Mouse (Mus musculus) MEL (cell line): ENCODE results near the gene Tmed1. TPM values are rescaled to one million over a fixed set of nuclear protein-coding genes. Genes with fewer than 3 reads are reported as not detected.
A peak's percentile ranks its signal among the peaks of the same experiment; 100 is the strongest.

Source experiments
- DNase-seq: peaks from one replicate; pipeline ENCODE4 v3.0.0; 2011; ENCODE audit warnings: low read depth, low spot score
- H3K27ac ChIP-seq: 2 replicates; pipeline ENCODE4 v1.5.1; 2012; ENCODE audit warnings: low read depth, mild to moderate bottlenecking, control low read depth, low read length, moderate library complexity; ENCODE audit not compliant: control insufficient read depth
- H3K27me3 ChIP-seq, 2 experiments: fragments of 150-350 bp in 1 of 2; sonication (generic) in 1 of 2; 2 replicates each; pipeline ENCODE4 v1.6.1; 2012; ENCODE audit warnings: low read length in 2 of 2, mild to moderate bottlenecking in 2 of 2, improper control_type of control experiment in 1 of 2, moderate library complexity in 1 of 2; ENCODE audit not compliant: insufficient read depth in 2 of 2, control insufficient read depth in 1 of 2
- H3K36me3 ChIP-seq, 2 experiments: 2 replicates each; pipeline ENCODE4 v1.6.1; 2012 to 2014; ENCODE audit warnings: low read length in 2 of 2, improper control_type of control experiment in 1 of 2, inconsistent platforms in 1 of 2, mild to moderate bottlenecking in 1 of 2; ENCODE audit not compliant: insufficient read depth in 2 of 2, control insufficient read depth in 1 of 2
- H3K4me1 ChIP-seq, 2 experiments: fragments of 150-350 bp in 1 of 2; sonication (generic) in 1 of 2; 2 replicates each; pipeline ENCODE4 v1.6.1; 2012; ENCODE audit warnings: low read length in 2 of 2, improper control_type of control experiment in 1 of 2, mild to moderate bottlenecking in 1 of 2; ENCODE audit not compliant: insufficient read depth in 2 of 2, control insufficient read depth in 1 of 2
- H3K4me3 ChIP-seq, 2 experiments: fragments of 150-350 bp in 1 of 2; sonication (generic) in 1 of 2; 2 replicates each; pipeline ENCODE4 v1.5.1; 2012; ENCODE audit warnings: low read depth in 2 of 2, low read length in 2 of 2, mild to moderate bottlenecking in 2 of 2, moderate library complexity in 2 of 2, control low read depth in 1 of 2, improper control_type of control experiment in 1 of 2; ENCODE audit not compliant: control insufficient read depth in 1 of 2, insufficient read depth in 1 of 2
- H3K79me2 ChIP-seq: 2 replicates; pipeline ENCODE4 v1.6.1; 2012; ENCODE audit warnings: mild to moderate bottlenecking, low read length, moderate library complexity; ENCODE audit not compliant: control insufficient read depth, poor library complexity, insufficient read depth
- H3K9ac ChIP-seq: 2 replicates; pipeline ENCODE4 v1.6.1; 2012; ENCODE audit warnings: low read depth, mild to moderate bottlenecking, control low read depth, low read length, moderate library complexity; ENCODE audit not compliant: control insufficient read depth, poor library complexity, severe bottlenecking
- H3K9me3 ChIP-seq: fragments of 150-350 bp; sonication (generic); replicated peaks from 2 replicates; pipeline ENCODE4 v1.6.1; 2012; ENCODE audit warnings: mild to moderate bottlenecking, low read length, improper control_type of control experiment, moderate library complexity; ENCODE audit not compliant: insufficient read depth
- BHLHE40 ChIP-seq: IDR thresholded peaks from 2 replicates; pipeline ENCODE4 v1.6.1; 2012; ENCODE audit warnings: low read depth, mild to moderate bottlenecking, inconsistent platforms, low read length, improper control_type of control experiment, borderline replicate concordance
- CHD1 ChIP-seq: IDR thresholded peaks from 2 replicates; pipeline ENCODE4 v1.6.1; 2012; ENCODE audit warnings: low read depth, mild to moderate bottlenecking, inconsistent platforms, low read length, improper control_type of control experiment
- CHD2 ChIP-seq: IDR thresholded peaks from 2 replicates; pipeline ENCODE4 v1.6.1; 2011; ENCODE audit warnings: low read length, improper control_type of control experiment
- CTCF ChIP-seq, 3 experiments: IDR thresholded peaks in 2 of 3; conservative IDR thresholded peaks in 1 of 3; 2 replicates each; pipeline ENCODE4 v1.5.1; 2011 to 2012; ENCODE audit warnings: low read length in 3 of 3, low read depth in 2 of 3, mild to moderate bottlenecking in 2 of 3, improper control_type of control experiment in 1 of 3, inconsistent platforms in 1 of 3, mixed read lengths in 1 of 3, moderate library complexity in 1 of 3; ENCODE audit not compliant: control insufficient read depth in 1 of 3, insufficient read depth in 1 of 3, poor library complexity in 1 of 3, severe bottlenecking in 1 of 3
- E2F4 ChIP-seq: IDR thresholded peaks from 2 replicates; pipeline ENCODE4 v1.6.1; 2011; ENCODE audit warnings: low read depth, low read length, improper control_type of control experiment, borderline replicate concordance
- ELF1 ChIP-seq: IDR thresholded peaks from 2 replicates; pipeline ENCODE4 v1.6.1; 2014; ENCODE audit warnings: low read depth, mild to moderate bottlenecking, inconsistent platforms, low read length, improper control_type of control experiment, moderate library complexity
- EP300 ChIP-seq, 2 experiments: IDR thresholded peaks; 2 replicates each; pipeline ENCODE4 v1.6.1; 2011; ENCODE audit warnings: improper control_type of control experiment in 2 of 2, low read length in 2 of 2, low read depth in 1 of 2, mild to moderate bottlenecking in 1 of 2
- GABPA ChIP-seq: IDR thresholded peaks from 2 replicates; pipeline ENCODE4 v1.6.1; 2012; ENCODE audit warnings: low read depth, mild to moderate bottlenecking, inconsistent platforms, low read length, improper control_type of control experiment, moderate library complexity
- GATA1 ChIP-seq: IDR thresholded peaks from 2 replicates; pipeline ENCODE4 v1.6.1; 2011; ENCODE audit warnings: low read depth, low read length, improper control_type of control experiment
- HCFC1 ChIP-seq: IDR thresholded peaks from 2 replicates; pipeline ENCODE4 v1.6.1; 2012; ENCODE audit warnings: low read depth, mild to moderate bottlenecking, inconsistent platforms, low read length, improper control_type of control experiment, moderate library complexity
- JUND ChIP-seq: IDR thresholded peaks from 2 replicates; pipeline ENCODE4 v1.6.1; 2011; ENCODE audit warnings: low read depth, mild to moderate bottlenecking, improper control_type of control experiment, low read length
- KAT2A ChIP-seq: conservative IDR thresholded peaks from 2 replicates; pipeline ENCODE4 v1.6.1; 2012; ENCODE audit warnings: low read depth, low read length, improper control_type of control experiment, inconsistent platforms
- MAFK ChIP-seq: IDR thresholded peaks from 2 replicates; pipeline ENCODE4 v1.6.1; 2011; ENCODE audit warnings: low read depth, mild to moderate bottlenecking, low read length, improper control_type of control experiment, borderline replicate concordance
- MAX ChIP-seq: IDR thresholded peaks from 2 replicates; pipeline ENCODE4 v1.6.1; 2011; ENCODE audit warnings: low read length, improper control_type of control experiment
- MAZ ChIP-seq: IDR thresholded peaks from 2 replicates; pipeline ENCODE4 v1.6.1; 2012; ENCODE audit warnings: low read depth, mild to moderate bottlenecking, inconsistent platforms, low read length, improper control_type of control experiment
- MEF2A ChIP-seq: IDR thresholded peaks from 2 replicates; pipeline ENCODE4 v1.6.1; 2014; ENCODE audit warnings: low read depth, mild to moderate bottlenecking, inconsistent platforms, low read length, improper control_type of control experiment; ENCODE audit not compliant: poor library complexity, insufficient replicate concordance, severe bottlenecking; ENCODE audit errors: extremely low read depth
- MXI1 ChIP-seq: IDR thresholded peaks from 2 replicates; pipeline ENCODE4 v1.6.1; 2011; ENCODE audit warnings: mild to moderate bottlenecking, low read depth, low read length, improper control_type of control experiment
- MYC ChIP-seq: IDR thresholded peaks from 2 replicates; pipeline ENCODE4 v1.6.1; 2011; ENCODE audit warnings: low read depth, mild to moderate bottlenecking, low read length, improper control_type of control experiment, moderate library complexity
- NELFE ChIP-seq: IDR thresholded peaks from 2 replicates; pipeline ENCODE4 v1.6.1; 2011; ENCODE audit warnings: low read depth, low read length, improper control_type of control experiment
- NRF1 ChIP-seq: IDR thresholded peaks from 2 replicates; pipeline ENCODE4 v1.6.1; 2014; ENCODE audit warnings: low read depth, mild to moderate bottlenecking, inconsistent platforms, low read length, improper control_type of control experiment, moderate library complexity; ENCODE audit not compliant: poor library complexity, insufficient read depth, severe bottlenecking
- POLR2A ChIP-seq, 2 experiments: IDR thresholded peaks; 2 replicates each; pipeline ENCODE4 v1.6.1; 2011 to 2012; ENCODE audit warnings: low read length in 2 of 2, mild to moderate bottlenecking in 2 of 2, control low read depth in 1 of 2, improper control_type of control experiment in 1 of 2, low read depth in 1 of 2, moderate library complexity in 1 of 2; ENCODE audit not compliant: control insufficient read depth in 1 of 2, insufficient read depth in 1 of 2, poor library complexity in 1 of 2
- POLR2AphosphoS2 ChIP-seq: IDR thresholded peaks from 2 replicates; pipeline ENCODE4 v1.6.1; 2011; ENCODE audit warnings: low read length, improper control_type of control experiment
- POLR2AphosphoS5 ChIP-seq: IDR thresholded peaks from 2 replicates; pipeline ENCODE4 v1.6.1; 2012; ENCODE audit warnings: low read depth, borderline replicate concordance, mild to moderate bottlenecking, inconsistent platforms, low read length, moderate library complexity, mixed read lengths
- RCOR1 ChIP-seq: IDR thresholded peaks from 2 replicates; pipeline ENCODE4 v1.6.1; 2012; ENCODE audit warnings: low read depth, mild to moderate bottlenecking, inconsistent platforms, low read length, improper control_type of control experiment
- SMC3 ChIP-seq: IDR thresholded peaks from 2 replicates; pipeline ENCODE4 v1.6.1; 2011; ENCODE audit warnings: low read depth, low read length, improper control_type of control experiment
- TAL1 ChIP-seq: IDR thresholded peaks from 2 replicates; pipeline ENCODE4 v1.6.1; 2012; ENCODE audit warnings: mild to moderate bottlenecking, inconsistent platforms, low read length, moderate library complexity, mixed read lengths
- TBP ChIP-seq: IDR thresholded peaks from 2 replicates; pipeline ENCODE4 v1.8.0; 2011; ENCODE audit warnings: low read depth, low read length, improper control_type of control experiment
- UBTF ChIP-seq: IDR thresholded peaks from 2 replicates; pipeline ENCODE4 v1.6.1; 2012; ENCODE audit warnings: low read depth, mild to moderate bottlenecking, inconsistent platforms, low read length, improper control_type of control experiment, moderate library complexity, borderline replicate concordance; ENCODE audit not compliant: insufficient read depth
- USF1 ChIP-seq: IDR thresholded peaks from 2 replicates; pipeline ENCODE4 v1.6.1; 2014; ENCODE audit warnings: low read depth, mild to moderate bottlenecking, inconsistent platforms, low read length, improper control_type of control experiment, moderate library complexity
- USF2 ChIP-seq, 2 experiments: IDR thresholded peaks; 2 replicates each; pipeline ENCODE4 v1.6.1; 2011 to 2012; ENCODE audit warnings: improper control_type of control experiment in 2 of 2, low read length in 2 of 2, borderline replicate concordance in 1 of 2, inconsistent platforms in 1 of 2, low read depth in 1 of 2, mild to moderate bottlenecking in 1 of 2; ENCODE audit not compliant: insufficient read depth in 1 of 2
- ZC3H11A ChIP-seq: IDR thresholded peaks from 2 replicates; pipeline ENCODE4 v1.6.1; 2012; ENCODE audit warnings: low read depth, mild to moderate bottlenecking, inconsistent platforms, low read length, improper control_type of control experiment
- ZKSCAN1 ChIP-seq: IDR thresholded peaks from 2 replicates; pipeline ENCODE4 v1.6.1; 2012; ENCODE audit warnings: low read depth, mild to moderate bottlenecking, inconsistent platforms, low read length, improper control_type of control experiment, moderate library complexity
- ZMIZ1 ChIP-seq: IDR thresholded peaks from 2 replicates; pipeline ENCODE4 v1.6.1; 2012; ENCODE audit warnings: low read depth, mild to moderate bottlenecking, inconsistent platforms, low read length, improper control_type of control experiment, moderate library complexity
- ZNF384 ChIP-seq: IDR thresholded peaks from 2 replicates; pipeline ENCODE4 v1.6.1; 2012; ENCODE audit warnings: low read depth, mild to moderate bottlenecking, inconsistent platforms, low read length, improper control_type of control experiment
- polyA plus RNA-seq, 2 experiments: library from polyadenylated mRNA; stranded (reverse) in 1 of 2; unstranded in 1 of 2; fragments of >175 nt in 1 of 2; fragments of >200 nt in 1 of 2; gene quantifications; 2 replicates each; pipeline versions ENCODE4 v1.2.1 to v1.2.4; 2012; ENCODE audit warnings: low replicate concordance in 2 of 2, low read depth in 1 of 2; ENCODE audit not compliant: insufficient read length in 2 of 2, insufficient read depth in 1 of 2, missing spikeins in 1 of 2
- total RNA-seq: library from RNA; depleted of rRNA; stranded (reverse); fragments of 300-350 nt; gene quantifications from 2 replicates; pipeline ENCODE4 v1.2.3, GENCODE M21; 2012

The Tmed1 gene
- total and polyA plus RNA-seq, 3 experiments, result 89.4 to 146 TPM; not detected in 1

DNA sequence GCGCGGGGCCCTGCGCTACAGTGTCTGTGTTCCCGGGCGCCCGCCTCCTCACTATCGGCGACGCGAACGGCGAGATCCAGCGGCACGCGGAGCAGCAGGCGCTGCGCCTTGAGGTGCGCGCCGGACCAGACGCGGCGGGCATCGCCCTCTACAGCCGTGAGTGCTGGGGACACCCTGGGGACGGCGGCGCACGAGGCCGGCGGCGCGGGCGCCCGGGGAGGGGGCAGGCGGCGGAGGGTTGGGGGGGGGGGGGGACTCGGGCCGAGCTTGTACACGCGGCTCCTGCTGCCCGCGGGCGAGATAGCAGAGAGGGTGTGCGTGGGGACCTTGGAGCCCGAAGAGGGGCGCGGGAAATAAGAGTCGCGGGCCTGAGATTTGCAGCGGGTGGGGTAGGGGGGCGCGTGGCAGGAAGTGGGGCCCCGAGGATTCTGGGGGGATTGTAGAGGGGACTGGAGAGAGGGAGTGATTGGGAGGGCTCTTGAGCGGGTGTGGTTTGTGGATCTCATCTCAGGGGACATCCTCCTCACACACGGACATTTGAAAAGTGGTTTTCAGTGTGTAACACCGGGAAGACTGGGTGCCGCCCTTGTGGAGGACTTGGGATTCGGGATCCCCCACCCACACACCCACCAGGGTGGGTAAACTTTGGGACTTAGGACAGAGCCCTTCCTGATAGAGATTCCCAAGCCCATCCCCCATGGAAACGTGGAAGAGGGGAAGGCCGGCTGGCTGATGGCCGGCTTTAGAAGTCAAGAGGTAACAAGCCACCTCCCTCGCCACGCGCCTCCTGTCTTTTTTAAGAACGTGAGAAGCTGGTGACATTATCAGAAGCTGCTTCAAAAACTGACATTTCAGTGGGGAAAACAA, 37.3 kb upstream of the Tmed1 start:
- H3K4me1 ChIP-seq, result peaks cover 15 to 17% of the 10 kb centered on the region in 2 experiments
- TF ChIP-seq POLR2AphosphoS2 (peak; percentile 34; the same call in 1 of the 2 replicates), MXI1 (peak; percentile 96), CTCF (IDR thresholded peaks at IDR 0.05 in 2 of 3, conservative IDR thresholded peaks at IDR 0.05 in 1 of 3; ENCODE audit: control insufficient read depth in 1 of 3, insufficient read depth in 1 of 3, low read depth in 2 of 3, low read length in 3 of 3, poor library complexity in 1 of 3, severe bottlenecking in 1 of 3) (peak in 2 of 3 experiments; percentile 21 to 36; a peak in 3 of 6 replicates), RCOR1 (0 out of 2 replicates have a peak, but pooled peaks have one; percentile 12), ELF1 (peak; percentile 35; the same call in 1 of the 2 replicates), KAT2A (no peak; the same call in 1 of the 2 replicates), TBP (peak; percentile 71), NELFE (peak; percentile 45; the same call in 1 of the 2 replicates), UBTF (peak; percentile 52), EP300 (IDR thresholded peaks at IDR 0.05; ENCODE audit: low read depth in 1 of 2, low read length in 2 of 2) (peak; percentile 3 to 25; a peak in 1 of 4 replicates), E2F4 (no peak), SMC3 (peak; percentile 16; the same call in 1 of the 2 replicates), POLR2AphosphoS5 (no peak), MAZ (peak; percentile 6; the same call in 1 of the 2 replicates), ZNF384 (no peak), NRF1 (peak; percentile 52), GABPA (no peak), GATA1 (0 out of 2 replicates have a peak, but pooled peaks have one; percentile 26), ZC3H11A (no peak), TAL1 (no peak), POLR2A (IDR thresholded peaks at IDR 0.05; ENCODE audit: control insufficient read depth in 1 of 2, insufficient read depth in 1 of 2, low read depth in 1 of 2, low read length in 2 of 2, poor library complexity in 1 of 2) (peak in 1 of 2 experiments; percentile 62; a peak in 3 of 4 replicates), USF1 (no peak), ZKSCAN1 (no peak), CHD1 (no peak), USF2 (IDR thresholded peaks at IDR 0.05; ENCODE audit: borderline replicate concordance in 1 of 2, insufficient read depth in 1 of 2, low read depth in 1 of 2, low read length in 2 of 2) (no peak), MAX (peak; percentile 80), MYC (peak; percentile 83), JUND (no peak), HCFC1 (0 out of 2 replicates have a peak, but pooled peaks have one; percentile 21), MEF2A (no peak), BHLHE40 (peak; percentile 51; the same call in 1 of the 2 replicates), ZMIZ1 (peak; percentile 24; the same call in 1 of the 2 replicates), CHD2 (no peak), MAFK (0 out of 2 replicates have a peak, but pooled peaks have one; percentile 11)

More for the DNA sequence above, 37.3 kb upstream of the Tmed1 start:
- Histone ChIP-seq H3K27me3 (no peaks in the 10 kb centered on the region), H3K36me3 (peaks cover 20 to 28% of the 10 kb centered on the region in 2 experiments), H3K4me3 (peak overlapping the region; percentile 84 to 93), H3K9me3 (no peaks in the 10 kb centered on the region), H3K79me2 (peaks cover 48% of the 10 kb centered on the region), H3K27ac (peak overlapping the region; percentile 69), H3K9ac (peak overlapping the region; percentile 94)
- DNase-seq, result peak; percentile 84
